Mouse (Mus musculus) heart, postnatal 0 days (tissue): ENCODE results near the gene Larp7. TPM values are rescaled to one million over a fixed set of nuclear protein-coding genes. Genes with fewer than 3 reads are reported as not detected.

ENCODE experiments used
- ATAC-seq: fragments of 200-750 bp; cut with Nextera tagmentation; 2 replicates; pipeline ENCODE4 v1.8.0; 2017; ENCODE audit warnings: low read depth, moderate number of reproducible peaks, moderate library complexity; ENCODE audit not compliant: insufficient read depth
- DNase-seq: peaks from one replicate; pipeline ENCODE4 v3.0.0-alpha.2; 2016; ENCODE audit warnings: low spot score
- H3K27ac ChIP-seq: fragments of 300-500 bp; sonication (generic); 2 replicates; pipeline ENCODE4 v1.5.1; 2014; ENCODE audit warnings: low read depth, mild to moderate bottlenecking
- H3K27me3 ChIP-seq: fragments of 300-500 bp; sonication (generic); 2 replicates; pipeline ENCODE4 v1.6.1; 2014; ENCODE audit warnings: low read length, mixed read lengths; ENCODE audit not compliant: control insufficient read depth, insufficient read depth
- H3K36me3 ChIP-seq: fragments of 300-500 bp; sonication (generic); replicated peaks from 2 replicates; pipeline ENCODE4 v1.6.1; 2014; ENCODE audit warnings: low read length, mixed read lengths; ENCODE audit not compliant: control insufficient read depth, insufficient read depth
- H3K4me1 ChIP-seq: fragments of 300-500 bp; sonication (generic); 2 replicates; pipeline ENCODE4 v1.6.1; 2014; ENCODE audit warnings: antibody characterized with exemption; ENCODE audit not compliant: control insufficient read depth, insufficient read depth
- H3K4me2 ChIP-seq: fragments of 300-500 bp; sonication (generic); 2 replicates; pipeline ENCODE4 v1.6.1; 2014; ENCODE audit warnings: low read depth, mild to moderate bottlenecking, low read length, moderate library complexity
- H3K4me3 ChIP-seq: fragments of 300-500 bp; sonication (generic); 2 replicates; pipeline ENCODE4 v1.5.1; 2014; ENCODE audit warnings: low read depth, low read length
- H3K9ac ChIP-seq: fragments of 300-500 bp; sonication (generic); replicated peaks from 2 replicates; pipeline ENCODE4 v1.6.1; 2014; ENCODE audit warnings: low read depth, low read length, mixed read lengths
- H3K9me3 ChIP-seq: fragments of 300-500 bp; sonication (generic); replicated peaks from 2 replicates; pipeline ENCODE4 v1.6.1; 2016; ENCODE audit warnings: low read length; ENCODE audit not compliant: control insufficient read depth
- CTCF ChIP-seq: IDR thresholded peaks from 2 replicates; pipeline ENCODE4 v1.5.1; 2016; ENCODE audit warnings: antibody characterized with exemption, control low read depth, low read depth
- EP300 ChIP-seq: IDR thresholded peaks from 2 replicates; pipeline ENCODE4 v1.6.1; 2016; ENCODE audit warnings: antibody characterized with exemption, low read depth
- WGBS: fragments of 180-500 bp; shearing (Covaris S2); extraction: QIAGEN DNeasy Blood & Tissue Kit; methylation state at CpG from one replicate; pipeline ENCODE4 v1.1.7; 2014; 5-methylcytosine and 5-hydroxymethylcytosine counted together
- polyA plus RNA-seq: library from polyadenylated mRNA; unstranded; fragments of >200 nt; fragmentation: Nextera tagmentation; extraction: Ambion mirVana; gene quantifications from 2 replicates; pipeline ENCODE4 v1.2.1, GENCODE M21; 2015
- total RNA-seq: library from RNA; depleted of rRNA; stranded (reverse); fragments of >200 nt; gene quantifications from 2 replicates; pipeline ENCODE4 v1.2.3, GENCODE M21; 2014; ENCODE audit warnings: low replicate concordance

The Larp7 gene
- total and polyA plus RNA-seq, 2 experiments from 2014 or later: 8.2 to 36.5 TPM

GRCm38 (mm10) chr3:127543976-127544375 lies 9.2 kb downstream of the Larp7 start:
- Histone ChIP-seq H3K4me3 (no peak overlapping the region), H3K27me3 (no peaks in the 10 kb centered on the region), H3K4me1 (no peaks in the 10 kb centered on the region), H3K9ac (no peak overlapping the region), H3K9me3 (no peaks in the 10 kb centered on the region), H3K36me3 (peaks cover 56% of the 10 kb centered on the region), H3K27ac (no peak overlapping the region), H3K4me2 (no peak overlapping the region)
- TF ChIP-seq CTCF (no peak), EP300 (no peak)
- no peak for DNase-seq
- WGBS: 87% methylated on average over 4 of the region's 4 CpGs
- no peak for ATAC-seq

GRCm38 (mm10) chr3:127539193-127539592 lies 14.0 kb downstream of the Larp7 start:
- ATAC-seq: peak; percentile 87
- Histone ChIP-seq H3K4me2 (no peak overlapping the region), H3K9me3 (no peaks in the 10 kb centered on the region), H3K36me3 (peaks cover 38% of the 10 kb centered on the region), H3K27me3 (no peaks in the 10 kb centered on the region), H3K4me3 (no peak overlapping the region), H3K9ac (no peak overlapping the region), H3K4me1 (no peaks in the 10 kb centered on the region), H3K27ac (peak overlapping the region; percentile 84)
- 39% methylated on average over 6 of the region's 6 CpGs for WGBS
- TF ChIP-seq CTCF (no peak), EP300 (no peak)
- peak; percentile 41 for DNase-seq

GRCm38 (mm10) chr3:127530293-127530692 lies 22.9 kb downstream of the Larp7 start:
- Histone ChIP-seq H3K4me3 (no peak overlapping the region), H3K27ac (peak overlapping the region; percentile 36), H3K36me3 (no peaks in the 10 kb centered on the region), H3K4me1 (0 out of 2 replicates have a peak, but pooled peaks cover 10% of the 10 kb centered on the region), H3K4me2 (peak overlapping the region; percentile 21; the same call in 1 of the 2 replicates), H3K9me3 (no peaks in the 10 kb centered on the region), H3K9ac (0 out of 2 replicates have a peak overlapping the region, but pooled peaks have one; percentile 17), H3K27me3 (no peaks in the 10 kb centered on the region)
- no peak for TF ChIP-seq EP300
- TF ChIP-seq CTCF: no peak
- no peak for DNase-seq
- no peak for ATAC-seq
- WGBS: 18% methylated on average over 4 of the region's 4 CpGs

- no peak overlapping the region for H3K4me3 ChIP-seq
- TF ChIP-seq EP300: no peak
- TF ChIP-seq CTCF: no peak
- H3K27me3 ChIP-seq: no peaks in the 10 kb centered on the region
- no peak overlapping the region for H3K27ac ChIP-seq
- 73% methylated on average over 4 of the region's 4 CpGs for WGBS
- 0 out of 2 replicates have a peak, but pooled peaks cover 10% of the 10 kb centered on the region for H3K4me1 ChIP-seq
- DNase-seq: no peak
- no peaks in the 10 kb centered on the region for H3K9me3 ChIP-seq
- H3K36me3 ChIP-seq: no peaks in the 10 kb centered on the region
- H3K9ac ChIP-seq: 0 out of 2 replicates have a peak overlapping the region, but pooled peaks have one; percentile 17
- no peak for ATAC-seq
- no peak overlapping the region for H3K4me2 ChIP-seq
These were observed 23.3 kb downstream of the Larp7 start for GRCm38 (mm10) chr3:127529824-127530223.

- Histone ChIP-seq H3K27me3 (no peaks in the 10 kb centered on the region), H3K36me3 (no peaks in the 10 kb centered on the region), H3K4me3 (no peak overlapping the region), H3K4me2 (no peak overlapping the region), H3K4me1 (0 out of 2 replicates have a peak, but pooled peaks cover 10% of the 10 kb centered on the region), H3K27ac (no peak overlapping the region), H3K9ac (no peak overlapping the region), H3K9me3 (no peaks in the 10 kb centered on the region)
- DNase-seq: no peak
- TF ChIP-seq CTCF (no peak), EP300 (no peak)
- 87% methylated on average over 3 of the region's 3 CpGs for WGBS
- ATAC-seq: no peak
These were observed 23.9 kb downstream of the Larp7 start for GRCm38 (mm10) chr3:127529210-127529609.

- Histone ChIP-seq H3K27ac (peak overlapping the region; percentile 85), H3K27me3 (no peaks in the 10 kb centered on the region), H3K36me3 (no peaks in the 10 kb centered on the region), H3K9ac (no peak overlapping the region), H3K4me1 (0 out of 2 replicates have a peak, but pooled peaks cover 10% of the 10 kb centered on the region), H3K4me3 (no peak overlapping the region), H3K9me3 (no peaks in the 10 kb centered on the region), H3K4me2 (no peak overlapping the region)
- ATAC-seq (peak; percentile 70), DNase-seq (peak; percentile 78)
- TF ChIP-seq EP300: no peak
- TF ChIP-seq CTCF: no peak
- WGBS: 56% methylated on average over 5 of the region's 5 CpGs
These were observed 25.6 kb downstream of the Larp7 start for GRCm38 (mm10) chr3:127527465-127528034.
